Mouse (Mus musculus) kidney, postnatal 0 days (tissue): ENCODE measurements around the gene Srebf1. TPM values are rescaled to one million over a fixed set of nuclear protein-coding genes. Genes with fewer than 3 reads are reported as not detected.

Experiments used
- ATAC-seq: fragments of 200-750 bp; cut with Nextera tagmentation; replicated peaks from 2 replicates; pipeline ENCODE4 v1.8.0; 2017; ENCODE audit warnings: low read depth, moderate number of reproducible peaks, moderate TSS enrichment, moderate library complexity; ENCODE audit not compliant: low FRiP score
- DNase-seq: peaks from one replicate; pipeline ENCODE4 v3.0.0-alpha.2; 2016; ENCODE audit warnings: low spot score
- H3K27ac ChIP-seq: fragments of 300-500 bp; sonication (generic); 2 replicates; pipeline ENCODE4 v1.5.1; 2014; ENCODE audit warnings: mild to moderate bottlenecking
- H3K27me3 ChIP-seq: fragments of 300-500 bp; sonication (generic); 2 replicates; pipeline ENCODE4 v1.6.1; 2014; ENCODE audit warnings: low read length, mixed read lengths; ENCODE audit not compliant: insufficient read depth
- H3K36me3 ChIP-seq: fragments of 300-500 bp; sonication (generic); 2 replicates; pipeline ENCODE4 v1.6.1; 2014; ENCODE audit warnings: low read length, mixed read lengths; ENCODE audit not compliant: insufficient read depth
- H3K4me1 ChIP-seq: fragments of 300-500 bp; sonication (generic); replicated peaks from 2 replicates; pipeline ENCODE4 v1.6.1; 2014; ENCODE audit warnings: antibody characterized with exemption, low read length, mixed read lengths; ENCODE audit not compliant: insufficient read depth
- H3K4me2 ChIP-seq: fragments of 300-500 bp; sonication (generic); 2 replicates; pipeline ENCODE4 v1.6.1; 2014; ENCODE audit warnings: mild to moderate bottlenecking, low read length, moderate library complexity, mixed read lengths
- H3K4me3 ChIP-seq: fragments of 300-500 bp; sonication (generic); replicated peaks from 2 replicates; pipeline ENCODE4 v1.5.1; 2014; ENCODE audit warnings: low read depth, low read length
- H3K9ac ChIP-seq: fragments of 300-500 bp; sonication (generic); 2 replicates; pipeline ENCODE4 v1.6.1; 2014; ENCODE audit warnings: low read depth, low read length
- H3K9me3 ChIP-seq: fragments of 300-500 bp; sonication (generic); replicated peaks from 2 replicates; pipeline ENCODE4 v1.6.1; 2016; ENCODE audit warnings: low read length, inconsistent platforms, mixed read lengths
- CTCF ChIP-seq: IDR thresholded peaks from 2 replicates; pipeline ENCODE4 v1.5.1; 2016; ENCODE audit warnings: antibody characterized with exemption, low read depth, mild to moderate bottlenecking, moderate library complexity
- WGBS: fragments of 180-500 bp; shearing (Covaris S2); extraction: QIAGEN DNeasy Blood & Tissue Kit; methylation state at CpG from one replicate; pipeline ENCODE4 v1.1.7; 2014; 5-methylcytosine and 5-hydroxymethylcytosine counted together
- polyA plus RNA-seq: library from polyadenylated mRNA; unstranded; fragments of >200 nt; fragmentation: Nextera tagmentation; extraction: Ambion mirVana; gene quantifications from 2 replicates; pipeline ENCODE4 v1.2.1, GENCODE M21; 2015

Gene Srebf1
- polyA plus RNA-seq, 1 experiment from 2014 or later, result 50.6 TPM

GRCm38 (mm10) chr11:60231326-60231725, 8.9 kb upstream of the Srebf1 start:
- WGBS, result 79% methylated on average over 3 of the region's 3 CpGs
- H3K27ac ChIP-seq, result no peak overlapping the region

GRCm38 (mm10) chr11:60230512-60230911, 8.1 kb upstream of the Srebf1 start:
- Histone ChIP-seq H3K27me3 (no peaks in the 10 kb centered on the region), H3K9ac (no peak overlapping the region), H3K36me3 (no peaks in the 10 kb centered on the region), H3K4me1 (0 out of 2 replicates have a peak, but pooled peaks cover 4% of the 10 kb centered on the region), H3K9me3 (no peaks in the 10 kb centered on the region), H3K4me2 (no peak overlapping the region), H3K4me3 (no peak overlapping the region), H3K27ac (peak overlapping the region; percentile 8)
- no peak for TF ChIP-seq CTCF
- WGBS, result 85% methylated on average over 7 of the region's 7 CpGs
- DNase-seq, result no peak
- ATAC-seq, result no peak

More at GRCm38 (mm10) chr11:60231326-60231725, 8.9 kb upstream of the Srebf1 start:
- TF ChIP-seq CTCF, result no peak
- H3K27me3 ChIP-seq, result no peaks in the 10 kb centered on the region
- H3K9ac ChIP-seq, result no peak overlapping the region
- H3K9me3 ChIP-seq, result no peaks in the 10 kb centered on the region
- H3K4me3 ChIP-seq, result no peak overlapping the region
- no peak for DNase-seq
- H3K4me1 ChIP-seq, result 0 out of 2 replicates have a peak, but pooled peaks cover 4% of the 10 kb centered on the region
- no peaks in the 10 kb centered on the region for H3K36me3 ChIP-seq
- no peak overlapping the region for H3K4me2 ChIP-seq
- ATAC-seq, result no peak

GRCm38 (mm10) chr11:60229821-60230220, 7.4 kb upstream of the Srebf1 start:
- no peaks in the 10 kb centered on the region for H3K9me3 ChIP-seq
- WGBS, result 70% methylated on average over 13 of the region's 13 CpGs
- no peak for DNase-seq
- no peak overlapping the region for H3K9ac ChIP-seq
- 0 out of 2 replicates have a peak, but pooled peaks cover 4% of the 10 kb centered on the region for H3K4me1 ChIP-seq
- ATAC-seq, result peak; percentile 88
- no peaks in the 10 kb centered on the region for H3K27me3 ChIP-seq
- H3K36me3 ChIP-seq, result no peaks in the 10 kb centered on the region
- H3K4me2 ChIP-seq, result no peak overlapping the region
- TF ChIP-seq CTCF, result no peak
- peak overlapping the region; percentile 8; the same call in 1 of the 2 replicates for H3K27ac ChIP-seq
- no peak overlapping the region for H3K4me3 ChIP-seq

- WGBS, result 45% methylated on average over 3 of the region's 3 CpGs
- H3K4me1 ChIP-seq, result 0 out of 2 replicates have a peak, but pooled peaks cover 4% of the 10 kb centered on the region
- no peak for DNase-seq
- TF ChIP-seq CTCF, result no peak
- H3K27ac ChIP-seq, result no peak overlapping the region
- ATAC-seq, result no peak
- no peak overlapping the region for H3K9ac ChIP-seq
- no peak overlapping the region for H3K4me3 ChIP-seq
- H3K9me3 ChIP-seq, result no peaks in the 10 kb centered on the region
- H3K4me2 ChIP-seq, result no peak overlapping the region
- H3K27me3 ChIP-seq, result no peaks in the 10 kb centered on the region
- no peaks in the 10 kb centered on the region for H3K36me3 ChIP-seq
Observed at GRCm38 (mm10) chr11:60228525-60228924, 6.1 kb upstream of the Srebf1 start.

- Histone ChIP-seq H3K4me1 (0 out of 2 replicates have a peak, but pooled peaks cover 6% of the 10 kb centered on the region), H3K36me3 (no peaks in the 10 kb centered on the region), H3K9ac (no peak overlapping the region), H3K27ac (no peak overlapping the region), H3K27me3 (no peaks in the 10 kb centered on the region), H3K9me3 (no peaks in the 10 kb centered on the region), H3K4me2 (no peak overlapping the region), H3K4me3 (no peak overlapping the region)
- 88% methylated on average over 1 of the region's 1 CpGs for WGBS
- ATAC-seq, result no peak
- no peak for TF ChIP-seq CTCF
- DNase-seq, result no peak
Observed at GRCm38 (mm10) chr11:60225874-60226273, 3.5 kb upstream of the Srebf1 start.

GRCm38 (mm10) chr11:60224676-60225075, 2.3 kb upstream of the Srebf1 start:
- peak; percentile 66 for DNase-seq
- TF ChIP-seq CTCF, result peak; percentile 57
- Histone ChIP-seq H3K9me3 (no peaks in the 10 kb centered on the region), H3K36me3 (no peaks in the 10 kb centered on the region), H3K9ac (no peak overlapping the region), H3K27ac (no peak overlapping the region), H3K27me3 (no peaks in the 10 kb centered on the region), H3K4me2 (no peak overlapping the region), H3K4me3 (no peak overlapping the region), H3K4me1 (0 out of 2 replicates have a peak, but pooled peaks cover 6% of the 10 kb centered on the region)
- ATAC-seq, result no peak
- WGBS, result 50% methylated on average over 4 of the region's 4 CpGs

GRCm38 (mm10) chr11:60222085-60222468, 304 bp downstream of the Srebf1 start:
- Histone ChIP-seq H3K36me3 (no peaks in the 10 kb centered on the region), H3K4me2 (peak overlapping the region; percentile 59), H3K27ac (no peak overlapping the region), H3K9ac (no peak overlapping the region), H3K9me3 (no peaks in the 10 kb centered on the region), H3K4me1 (peaks cover 14% of the 10 kb centered on the region; the same call in 1 of the 2 replicates), H3K4me3 (no peak overlapping the region), H3K27me3 (no peaks in the 10 kb centered on the region)
- no peak for ATAC-seq
- no peak for TF ChIP-seq CTCF
- WGBS, result 48% methylated on average over 3 of the region's 3 CpGs
- no peak for DNase-seq
